Mouse (Mus musculus): Measurements from ENCODE around the gene Zswim4. TPM values are rescaled to one million over a fixed set of nuclear protein-coding genes. Genes with fewer than 3 reads are reported as not detected.

The Zswim4 gene
- total RNA-seq, 1 experiment from 2014 or later = 41.3 TPM

DNA sequence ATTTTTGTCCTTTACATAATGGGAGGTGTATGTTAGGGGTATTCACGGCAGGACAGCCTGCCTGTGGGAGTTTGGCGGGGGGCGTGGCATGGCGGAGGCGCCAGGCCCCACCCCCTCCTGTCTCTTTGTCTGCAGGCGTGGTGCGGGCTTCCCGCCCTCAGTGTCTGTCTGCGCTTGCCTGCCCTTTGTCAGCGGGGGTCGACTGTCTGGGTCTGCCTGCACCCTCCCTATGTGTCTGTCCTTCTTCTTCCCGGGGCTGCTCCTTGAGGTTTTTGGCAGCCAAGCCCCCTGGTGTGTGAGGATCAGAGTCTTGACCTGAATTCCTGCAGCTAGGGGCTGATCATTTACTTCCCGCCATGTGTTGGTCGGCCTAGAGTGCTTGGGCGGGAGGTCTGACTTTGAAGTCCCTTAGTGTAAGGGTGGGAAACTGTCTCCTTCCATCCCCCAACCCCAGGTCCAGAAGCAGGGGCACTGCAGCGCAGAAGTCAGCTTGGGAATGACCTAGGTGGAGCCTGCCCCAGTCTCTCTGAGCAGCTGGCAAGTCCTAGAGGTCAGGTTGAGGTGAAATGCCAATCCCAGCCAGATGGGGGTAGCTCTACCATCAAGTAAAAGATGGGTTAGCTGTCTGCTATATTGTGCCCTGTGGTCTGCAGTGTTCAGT, 56.2 kb downstream of the Zswim4 start:
- no peak for DNase-seq

DNA sequence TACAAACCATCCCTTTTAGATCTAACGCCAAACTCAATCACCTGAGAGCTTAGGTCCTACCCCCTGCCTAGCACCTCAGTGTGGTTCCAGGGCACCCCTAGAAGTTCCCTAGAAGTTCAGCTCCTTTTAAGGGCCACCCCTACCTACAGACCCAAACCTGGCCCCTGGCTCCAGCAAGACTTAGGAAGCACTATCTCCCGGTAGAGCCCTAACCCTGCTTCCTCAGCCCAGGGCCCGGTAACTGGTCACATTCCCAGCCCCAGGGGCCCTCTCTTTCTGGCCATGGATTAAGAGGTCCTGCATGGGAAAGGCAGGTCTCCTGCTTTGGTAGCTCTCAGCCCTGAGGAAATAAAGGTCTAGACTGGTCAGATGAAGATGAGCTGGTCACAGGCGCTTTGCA, 56.9 kb downstream of the Zswim4 start:
- no peak for DNase-seq

- DNase-seq = no peak
These were observed 58.3 kb downstream of the Zswim4 start for GRCm38 (mm10) chr8:84178592-84178991.

DNA sequence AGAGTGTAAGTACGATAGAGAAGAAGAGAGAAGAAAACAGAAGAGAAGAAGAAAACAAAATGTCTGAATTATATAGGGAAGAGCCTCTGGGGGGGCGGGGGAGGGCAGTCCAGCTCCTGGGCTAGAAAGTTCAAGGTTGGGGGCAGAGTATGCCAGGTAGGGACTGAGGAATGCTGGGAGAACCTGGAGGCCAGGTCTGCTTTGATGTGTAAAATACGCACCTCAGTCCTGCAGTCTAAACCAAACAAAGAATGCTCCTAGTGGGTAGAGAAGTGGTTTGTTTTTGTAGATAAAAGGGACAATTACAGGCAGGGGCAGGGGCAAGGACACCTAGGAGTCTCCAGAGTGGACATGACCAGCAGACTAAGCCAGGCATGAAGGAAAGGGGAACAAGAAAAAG, 59.5 kb downstream of the Zswim4 start:
- no peak for DNase-seq

GRCm38 (mm10) chr8:84176560-84176959, 60.3 kb downstream of the Zswim4 start:
- DNase-seq = no peak

- DNase-seq = no peak
These were observed 63.0 kb downstream of the Zswim4 start for GRCm38 (mm10) chr8:84173861-84174260.

DNA sequence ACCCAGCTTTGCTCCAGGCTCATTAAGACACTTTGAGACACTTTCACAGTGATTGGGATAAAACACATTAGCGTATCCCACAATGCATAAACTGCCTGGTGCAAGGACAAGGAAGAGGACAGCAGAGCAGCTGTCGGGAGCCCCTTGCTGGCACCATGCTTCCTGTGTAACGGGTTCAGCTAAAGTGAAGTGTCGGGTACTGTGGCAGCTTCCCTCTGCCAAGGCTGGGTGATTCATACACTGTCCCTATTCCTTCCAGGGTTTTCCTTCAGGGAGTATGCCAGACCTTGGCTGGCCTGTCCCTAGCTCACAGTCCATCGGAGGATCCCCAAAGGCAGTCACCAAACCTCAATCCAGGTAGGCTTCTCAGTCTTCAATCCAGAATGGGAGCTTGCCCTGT, 66.8 kb downstream of the Zswim4 start:
- DNase-seq = peak; percentile 16

DNA sequence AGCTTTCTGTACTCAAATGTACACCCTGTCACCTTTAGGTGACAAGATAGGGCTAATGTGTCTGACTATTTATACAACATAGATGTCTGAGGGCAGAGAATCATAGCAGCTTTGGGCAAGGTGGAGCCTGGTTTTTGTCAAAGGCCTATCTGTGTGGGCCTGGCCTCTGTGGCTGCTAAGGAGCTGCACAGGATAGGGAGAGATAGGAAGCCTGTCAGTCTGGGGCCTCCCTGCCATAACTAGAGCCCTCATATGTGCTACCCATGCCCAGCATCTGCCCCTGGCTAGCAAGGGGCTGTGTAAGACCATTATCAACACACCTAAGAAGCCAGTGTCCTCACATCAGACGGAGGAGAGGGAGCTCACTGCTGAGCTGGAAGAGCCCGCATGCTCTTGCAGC, 69.2 kb downstream of the Zswim4 start:
- no peak for DNase-seq

Small RNA genes lying within 50 kb of the gene (microRNA-seq; reads per million reads assigned to microRNA genes)
- gene Mir181c = 1,371 to 1,585 reads per million in 2 experiments
- 1,633 to 1,786 reads per million in 2 experiments for gene Mir181d
- 41,262 to 43,518 reads per million in 2 experiments for gene Mir23a
- gene Mir24-2 = 0 reads per million in 2 experiments
- 1,237 to 1,361 reads per million in 2 experiments for gene Mir27a
- gene Mir3074-2 = 0 reads per million in 2 experiments

Other genes starting within 250 kb of the Zswim4 start
- gene Samd1, start 239.4 kb downstream of the Zswim4 start, total RNA-seq (2021) = 44.8 and 49.8 TPM in 2 replicates
- 0.67 TPM in 1 of 2 replicates, not detected in the other for gene 1700067K01Rik, start 235.6 kb downstream of the Zswim4 start, total RNA-seq (2021)
- gene 2210011C24Rik, start 224.9 kb downstream of the Zswim4 start, total RNA-seq (2021) = not detected in 2 replicates
- 0.76 and 1.4 TPM in 2 replicates for gene Palm3, start 215.6 kb downstream of the Zswim4 start, total RNA-seq (2021)
- gene Il27ra, start 194.5 kb downstream of the Zswim4 start, total RNA-seq (2021) = 2.5 and 3.6 TPM in 2 replicates
- gene Rln3, start 192.1 kb downstream of the Zswim4 start, total RNA-seq (2021) = not detected in 2 replicates
- 2.8 and 3.5 TPM in 2 replicates for gene Gm10643, start 171.9 kb downstream of the Zswim4 start, total RNA-seq (2021)
- 23.1 and 26.1 TPM in 2 replicates for gene Rfx1, start 170.2 kb downstream of the Zswim4 start, total RNA-seq (2021)
- 21.2 and 24.5 TPM in 2 replicates for gene Dcaf15, start 132.3 kb downstream of the Zswim4 start, total RNA-seq (2021)
- 0.62 and 1.0 TPM in 2 replicates for gene Podnl1, start 111.1 kb downstream of the Zswim4 start, total RNA-seq (2021)
- 31.4 and 34.9 TPM in 2 replicates for gene Cc2d1a, start 89.1 kb downstream of the Zswim4 start, total RNA-seq (2021)
- gene 4930432K21Rik, start 89.0 kb downstream of the Zswim4 start, total RNA-seq (2021) = 0.73 and 1.4 TPM in 2 replicates
- 1.3 TPM in 1 of 2 replicates, not detected in the other for gene Nanos3, start 51.8 kb downstream of the Zswim4 start, total RNA-seq (2021)
- 261 and 266 TPM in 2 replicates for gene D8Ertd738e, start 12.7 kb upstream of the Zswim4 start, total RNA-seq (2021)
- 31.3 and 45.3 TPM in 2 replicates for gene Mri1, start 20.3 kb upstream of the Zswim4 start, total RNA-seq (2021)
- 15.0 and 24.8 TPM in 2 replicates for gene Ccdc130, start 33.3 kb upstream of the Zswim4 start, total RNA-seq (2021)
- gene Cacna1a, start 151.4 kb upstream of the Zswim4 start, total RNA-seq (2021) = 4.9 and 8.0 TPM in 2 replicates